Mouse (Mus musculus): ENCODE measurements around the gene Ddc.

Gene Ddc

GRCm38 (mm10) chr11:11841590-11841989 lies 56.4 kb downstream of the Ddc start:
- DNase-seq = no peak

- DNase-seq = no peak
Observed at GRCm38 (mm10) chr11:11840746-11841145, 57.2 kb downstream of the Ddc start.

DNA sequence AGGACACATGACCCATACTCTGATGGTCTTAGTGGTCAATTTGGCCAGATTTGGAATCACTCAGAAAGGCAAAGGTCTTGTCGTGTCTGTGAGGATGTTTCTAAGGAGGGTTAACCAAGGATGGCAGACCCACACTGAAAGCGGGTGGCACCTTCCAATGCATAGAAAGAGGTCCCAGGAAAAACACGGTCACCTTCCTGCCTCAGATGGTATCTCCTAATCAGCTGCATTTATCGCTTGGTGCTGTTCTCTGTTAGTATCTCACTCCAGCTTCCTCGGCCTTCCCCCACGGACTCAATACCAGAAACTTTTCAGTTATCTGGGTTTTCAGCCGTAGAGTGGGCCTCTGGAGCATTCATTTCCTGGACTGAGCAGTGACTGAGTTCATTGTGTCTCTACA lies 58.1 kb downstream of the Ddc start:
- DNase-seq = no peak

DNA sequence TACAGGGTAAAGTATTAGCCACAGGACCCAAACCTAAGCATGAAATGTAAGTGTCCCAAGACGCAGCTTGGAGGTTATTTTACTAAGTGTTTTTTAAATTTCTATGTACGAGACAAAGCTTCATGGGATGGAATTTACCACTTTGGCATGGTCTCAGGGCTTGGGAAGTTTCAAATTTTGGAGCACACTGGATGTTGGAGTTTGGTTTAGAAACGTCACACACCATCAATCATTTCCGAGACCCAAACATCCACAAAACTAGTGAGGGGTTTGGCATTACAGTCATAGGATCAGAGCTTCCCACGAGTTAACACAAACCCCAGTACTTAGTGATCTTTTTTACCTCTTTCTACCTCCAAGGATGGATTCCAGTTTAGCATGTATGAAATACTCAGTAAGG lies 60.6 kb downstream of the Ddc start:
- no peak for DNase-seq

DNA sequence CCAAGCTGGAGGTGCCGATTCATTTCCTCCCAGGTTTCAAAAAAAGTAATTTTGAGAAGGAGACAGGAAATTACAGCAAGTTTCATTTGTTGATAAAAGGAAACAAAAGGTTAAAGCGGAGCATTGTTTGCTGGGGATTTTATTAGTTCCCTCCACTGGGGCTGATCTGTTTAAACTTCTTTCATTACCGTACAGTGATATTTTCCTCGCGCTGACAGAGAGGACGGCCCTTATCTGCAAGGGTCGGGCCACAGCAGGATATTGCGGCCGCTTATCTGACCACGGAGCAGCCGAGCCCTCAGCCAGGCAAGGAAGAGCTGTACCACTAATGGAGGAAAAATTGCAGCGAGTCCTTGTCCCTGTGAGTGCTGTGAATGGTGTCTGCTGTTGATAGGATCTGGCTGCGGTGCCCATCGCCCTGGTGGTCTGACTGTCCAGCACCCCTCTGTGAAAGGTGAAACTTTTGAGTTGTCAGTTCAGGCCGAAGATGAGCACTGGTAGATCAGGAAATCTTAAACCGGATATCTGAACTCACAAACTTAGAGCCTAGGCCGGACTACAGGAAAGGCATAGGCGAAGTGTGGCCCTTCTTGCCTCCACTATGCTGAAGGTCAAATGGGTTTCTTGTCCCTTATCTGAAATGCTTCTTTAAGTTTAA lies 61.1 kb downstream of the Ddc start:
- no peak for DNase-seq

GRCm38 (mm10) chr11:11836262-11836661 lies 61.7 kb downstream of the Ddc start:
- DNase-seq = no peak

DNA sequence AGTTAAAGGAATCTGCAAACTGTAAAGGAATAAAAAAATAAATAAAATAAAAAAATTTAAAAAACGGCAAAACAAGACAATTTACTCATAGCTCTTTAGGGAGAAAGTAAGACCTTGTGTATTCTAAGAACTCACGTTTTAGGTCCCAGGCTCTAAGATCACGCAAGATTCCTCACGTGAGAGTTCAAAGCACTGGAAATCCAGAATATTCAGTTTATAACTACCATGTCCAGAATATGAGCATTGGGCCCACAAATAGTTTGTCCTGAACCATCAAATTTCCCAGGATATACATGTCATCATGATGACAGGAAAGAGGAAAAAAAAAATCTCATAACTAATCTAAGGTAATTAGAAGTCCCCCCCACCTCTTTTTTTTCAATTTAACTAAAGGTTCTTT lies 62.2 kb downstream of the Ddc start:
- no peak for DNase-seq

GRCm38 (mm10) chr11:11835361-11835760 lies 62.6 kb downstream of the Ddc start:
- DNase-seq = no peak

GRCm38 (mm10) chr11:11833100-11833499 lies 64.8 kb downstream of the Ddc start:
- DNase-seq = no peak

DNA sequence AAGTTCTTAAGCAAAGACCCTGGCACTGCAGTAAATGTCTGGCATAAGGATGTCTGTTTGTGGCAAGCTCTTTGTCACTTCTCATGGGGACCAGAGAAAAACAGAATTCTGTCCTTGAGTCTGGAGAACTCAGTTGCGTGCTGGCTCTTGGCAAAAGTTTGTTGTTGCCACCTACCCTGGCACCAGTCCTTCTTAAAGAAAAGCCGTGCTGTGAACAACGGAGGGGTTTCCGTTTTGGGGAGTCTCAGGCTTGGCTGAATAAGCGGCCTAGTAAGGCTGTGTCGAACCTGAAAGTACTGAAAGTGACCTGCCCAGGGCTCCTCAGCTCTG lies 65.2 kb downstream of the Ddc start:
- no peak for DNase-seq

DNA sequence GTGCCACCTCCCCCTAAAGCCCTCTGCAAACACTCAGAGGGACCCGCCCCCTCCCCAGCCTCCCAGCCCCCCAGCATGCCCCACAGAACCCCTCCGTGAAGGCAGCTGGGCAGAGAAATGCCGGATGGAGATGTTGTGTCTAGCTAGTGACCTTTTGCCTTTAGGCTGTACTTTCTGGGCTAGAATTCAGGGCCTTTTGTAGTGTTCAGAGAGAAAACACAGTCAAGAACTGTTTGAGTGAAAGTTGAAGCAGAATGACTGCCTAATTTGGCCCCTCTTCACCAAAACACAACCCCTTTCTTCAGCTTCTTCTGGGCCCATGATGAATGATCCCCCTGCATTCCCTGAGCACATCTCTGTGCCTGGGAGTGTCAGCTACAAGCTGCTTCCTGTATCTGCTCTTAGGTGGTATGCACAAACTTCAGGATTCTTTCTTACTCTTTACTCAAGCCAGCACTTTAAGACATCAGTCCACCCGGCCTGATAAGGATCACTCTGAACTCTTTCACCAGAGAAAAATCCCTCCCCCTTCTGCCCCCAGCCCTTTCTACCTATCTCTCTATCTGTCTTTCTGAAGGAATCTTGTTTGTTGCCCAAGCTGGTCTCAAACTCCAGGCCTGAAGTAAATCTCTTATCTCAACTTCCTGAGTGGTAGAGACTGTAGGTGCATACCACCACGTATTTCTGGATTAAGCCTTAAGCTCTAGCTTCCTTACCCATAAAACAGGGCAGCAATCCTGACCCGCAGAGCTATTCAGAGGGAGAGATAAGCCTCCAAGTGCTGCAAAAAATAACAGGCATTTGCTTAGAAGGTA lies 65.8 kb downstream of the Ddc start:
- DNase-seq = no peak

DNA sequence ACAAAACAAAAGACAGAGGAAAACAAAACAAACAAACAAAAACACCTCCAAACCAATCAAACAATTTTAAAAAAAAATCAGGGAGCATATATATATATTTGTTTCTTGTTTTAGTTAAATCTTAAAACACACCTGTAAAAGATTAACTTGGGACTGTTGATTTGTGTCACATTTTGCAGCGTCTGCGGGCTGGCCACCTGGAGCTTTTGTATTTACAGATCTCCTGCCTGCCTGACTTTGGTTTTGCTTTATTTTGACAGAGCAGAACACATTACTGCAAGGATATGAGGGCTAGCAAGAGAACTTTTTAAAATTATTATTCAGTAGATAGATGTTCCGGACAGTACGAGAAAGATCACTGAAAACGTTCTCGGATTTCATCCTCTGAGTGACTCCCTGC lies 66.4 kb downstream of the Ddc start:
- DNase-seq = no peak

GRCm38 (mm10) chr11:11830884-11831495 lies 67.0 kb downstream of the Ddc start:
- no peak for DNase-seq

GRCm38 (mm10) chr11:11829161-11830000 lies 68.6 kb downstream of the Ddc start:
- DNase-seq = no peak

DNA sequence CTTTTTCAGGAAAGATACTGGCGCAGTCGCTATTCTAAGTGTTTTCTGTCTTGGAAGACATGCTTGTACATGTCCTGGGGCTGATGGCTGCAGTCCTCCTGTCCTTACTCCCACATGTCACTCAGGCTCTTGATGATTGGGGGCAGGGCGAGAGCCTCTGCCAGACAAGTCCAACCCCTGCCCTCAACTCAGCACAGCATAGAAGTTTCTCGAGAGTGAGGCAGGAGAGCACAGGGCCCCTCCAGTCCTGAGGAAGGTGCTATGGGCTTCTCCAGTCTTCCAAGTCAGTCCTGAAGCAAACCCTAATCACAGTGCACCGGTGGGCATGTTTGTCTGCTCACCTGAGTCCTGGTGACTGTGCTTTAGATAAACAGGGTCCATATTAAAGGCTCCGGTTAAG lies 69.2 kb downstream of the Ddc start:
- no peak for DNase-seq

GRCm38 (mm10) chr11:11828251-11828650 lies 69.7 kb downstream of the Ddc start:
- no peak for DNase-seq

- no peak for DNase-seq
Observed at GRCm38 (mm10) chr11:11826475-11826874, 71.5 kb downstream of the Ddc start.

DNA sequence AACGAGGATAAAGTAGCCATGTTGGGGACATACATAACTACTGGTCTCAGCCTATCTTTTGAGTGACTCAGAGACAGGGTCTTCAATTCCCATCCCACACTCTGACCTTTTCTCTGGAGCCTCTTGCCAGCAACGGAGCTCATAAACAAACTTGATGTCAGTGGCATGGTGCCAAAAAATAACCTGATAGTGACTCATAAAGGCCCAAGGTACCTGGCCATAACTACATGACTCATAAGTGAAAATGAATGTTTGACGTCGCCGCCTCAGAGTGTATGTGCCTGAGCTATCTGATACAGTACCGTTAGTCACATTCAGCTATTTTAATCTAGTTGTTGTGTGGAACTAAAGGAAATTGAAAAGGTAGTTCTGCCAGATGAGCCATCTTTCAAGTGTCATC lies 72.3 kb downstream of the Ddc start:
- no peak for DNase-seq

GRCm38 (mm10) chr11:11824970-11825635 lies 72.8 kb downstream of the Ddc start:
- DNase-seq = no peak

- no peak for DNase-seq
Observed at GRCm38 (mm10) chr11:11823980-11824911, 73.7 kb downstream of the Ddc start.

Measured in thymus, postnatal 14 days (tissue).